Mouse (Mus musculus) heart, embryonic 14.5 days (tissue): ENCODE results near the gene Gm42420. TPM values are rescaled to one million over a fixed set of nuclear protein-coding genes. Genes with fewer than 3 reads are reported as not detected.

ENCODE experiments used
- ATAC-seq: fragments of 200-750 bp; cut with Nextera tagmentation; 2 replicates; pipeline ENCODE4 v1.8.0; 2017; ENCODE audit warnings: low read depth, moderate TSS enrichment; ENCODE audit not compliant: insufficient number of reproducible peaks, insufficient read depth, low FRiP score
- H3K27ac ChIP-seq, 2 experiments: fragments of 200-500 bp in 1 of 2; fragments of 300-500 bp in 1 of 2; sonication (generic) in 1 of 2; replicated peaks in 1 of 2; 2 replicates each; pipeline ENCODE4 v1.5.1; 2012 to 2014; ENCODE audit warnings: low read depth in 2 of 2, low read length in 2 of 2, control low read depth in 1 of 2, mild to moderate bottlenecking in 1 of 2, mixed read lengths in 1 of 2; ENCODE audit not compliant: control insufficient read depth in 1 of 2, insufficient read depth in 1 of 2
- H3K27me3 ChIP-seq: fragments of 300-500 bp; sonication (generic); 2 replicates; pipeline ENCODE4 v1.6.1; 2014; ENCODE audit warnings: mild to moderate bottlenecking, low read length, control low read depth; ENCODE audit not compliant: control insufficient read depth, insufficient read depth
- H3K36me3 ChIP-seq: fragments of 300-500 bp; sonication (generic); 2 replicates; pipeline ENCODE4 v1.6.1; 2014; ENCODE audit warnings: mild to moderate bottlenecking, control low read depth, low read length, mixed read lengths; ENCODE audit not compliant: control insufficient read depth, insufficient read depth
- H3K4me1 ChIP-seq, 2 experiments: fragments of 200-500 bp in 1 of 2; fragments of 300-500 bp in 1 of 2; sonication (generic) in 1 of 2; 2 replicates each; pipeline ENCODE4 v1.6.1; 2012 to 2014; ENCODE audit warnings: low read length in 2 of 2, control low read depth in 1 of 2, mixed read lengths in 1 of 2; ENCODE audit not compliant: control insufficient read depth in 2 of 2, insufficient read depth in 2 of 2
- H3K4me2 ChIP-seq: fragments of 300-500 bp; sonication (generic); 2 replicates; pipeline ENCODE4 v1.6.1; 2014; ENCODE audit warnings: mild to moderate bottlenecking, low read length
- H3K4me3 ChIP-seq, 2 experiments: fragments of 200-500 bp in 1 of 2; fragments of 300-500 bp in 1 of 2; sonication (generic) in 1 of 2; 2 replicates each; pipeline ENCODE4 v1.5.1; 2012 to 2014; ENCODE audit warnings: low read length in 2 of 2, mild to moderate bottlenecking in 2 of 2, control low read depth in 1 of 2, low read depth in 1 of 2, moderate library complexity in 1 of 2; ENCODE audit not compliant: control insufficient read depth in 1 of 2, insufficient read depth in 1 of 2
- H3K9ac ChIP-seq: fragments of 300-500 bp; sonication (generic); 2 replicates; pipeline ENCODE4 v1.6.1; 2014; ENCODE audit warnings: mild to moderate bottlenecking, low read length
- H3K9me3 ChIP-seq: fragments of 300-500 bp; sonication (generic); 2 replicates; pipeline ENCODE4 v1.6.1; 2016; ENCODE audit warnings: low read length, control low read depth; ENCODE audit not compliant: control insufficient read depth
- WGBS: fragments of 180-500 bp; shearing (Covaris S2); extraction: QIAGEN DNeasy Blood & Tissue Kit; methylation state at CpG from one replicate; pipeline ENCODE4 v1.1.7; 2014; 5-methylcytosine and 5-hydroxymethylcytosine counted together
- polyA plus RNA-seq: library from polyadenylated mRNA; unstranded; fragments of >200 nt; fragmentation: Nextera tagmentation; extraction: Ambion mirVana; gene quantifications from 2 replicates; pipeline ENCODE4 v1.2.1, GENCODE M21; 2014

Gene Gm42420
- polyA plus RNA-seq, 1 experiment from 2014 or later = not detected

DNA sequence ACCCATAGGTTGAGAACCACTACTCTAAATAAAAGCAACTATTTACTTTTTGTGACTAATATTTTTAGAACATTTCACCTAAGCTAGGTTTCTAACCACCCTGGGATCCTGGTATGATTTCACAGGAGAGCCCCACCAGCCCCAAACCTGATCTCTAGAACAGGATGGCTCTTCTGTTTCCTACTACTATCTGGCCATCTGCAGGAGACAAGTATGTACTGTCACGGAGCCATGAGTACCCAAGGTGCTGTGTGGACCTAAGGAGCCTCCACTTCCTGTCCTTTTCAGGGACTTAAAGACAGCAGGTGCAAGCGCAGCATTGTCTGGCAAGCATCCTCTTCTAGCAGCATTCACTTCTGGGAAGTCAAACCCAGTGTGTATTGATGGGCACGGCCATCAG lies 16.3 kb downstream of the Gm42420 start:
- H3K9ac ChIP-seq = no peak overlapping the region
- no peak overlapping the region for H3K4me2 ChIP-seq
- no peak for ATAC-seq
- H3K4me1 ChIP-seq = peaks cover 1 to 13% of the 10 kb centered on the region in 2 experiments
- no peaks in the 10 kb centered on the region for H3K9me3 ChIP-seq
- no peaks in the 10 kb centered on the region for H3K27me3 ChIP-seq
- peaks cover 60% of the 10 kb centered on the region for H3K36me3 ChIP-seq
- no peak overlapping the region for H3K27ac ChIP-seq
- 73% methylated on average over 3 of the region's 3 CpGs for WGBS
- no peak overlapping the region for H3K4me3 ChIP-seq

DNA sequence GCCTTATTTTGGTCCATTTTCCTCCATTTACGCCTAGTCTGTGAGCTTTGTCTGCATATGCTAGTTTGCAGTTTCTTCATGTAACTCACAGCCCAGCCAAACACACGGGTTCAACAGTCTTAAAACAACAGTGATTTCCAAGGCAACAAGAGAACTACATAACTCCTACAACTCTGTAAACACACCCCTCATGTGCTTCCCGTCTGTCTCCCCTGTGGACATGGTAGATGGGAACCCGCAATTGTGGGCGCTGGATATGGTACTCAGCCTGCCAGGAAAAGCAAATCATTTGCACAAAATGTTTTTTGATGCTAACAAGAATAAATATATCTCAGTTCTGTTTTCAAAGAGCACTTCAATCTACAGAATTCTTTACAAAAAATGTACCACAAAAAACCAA lies 19.0 kb downstream of the Gm42420 start:
- no peak for ATAC-seq
- Histone ChIP-seq H3K4me3 (no peak overlapping the region), H3K36me3 (peaks cover 39% of the 10 kb centered on the region), H3K27ac (no peak overlapping the region), H3K4me2 (no peak overlapping the region), H3K9ac (no peak overlapping the region), H3K9me3 (no peaks in the 10 kb centered on the region), H3K4me1 (peaks cover 4 to 16% of the 10 kb centered on the region in 2 experiments), H3K27me3 (no peaks in the 10 kb centered on the region)
- WGBS = 87% methylated on average over 5 of the region's 5 CpGs

DNA sequence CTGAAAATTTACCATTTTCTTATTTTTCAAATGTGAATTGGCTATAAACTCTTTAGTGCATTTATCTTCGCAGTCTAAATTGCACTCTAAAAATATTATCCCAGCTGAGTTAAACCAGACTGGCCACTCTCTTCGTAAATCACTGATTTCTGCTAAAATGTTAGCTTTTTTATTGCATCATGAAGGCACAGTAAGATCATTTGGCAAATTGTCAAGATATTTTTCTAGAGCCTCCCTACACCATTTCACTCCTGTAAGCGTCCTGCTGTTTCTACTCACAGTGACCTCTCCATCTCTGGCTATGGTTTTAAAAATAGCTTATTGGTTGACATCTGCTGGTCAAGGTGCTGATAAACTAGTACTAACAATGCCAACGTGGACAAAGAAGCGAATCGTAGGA lies 20.5 kb downstream of the Gm42420 start:
- Histone ChIP-seq H3K4me1 (peaks cover 4 to 16% of the 10 kb centered on the region in 2 experiments), H3K4me2 (peak overlapping the region; percentile 34), H3K36me3 (peaks cover 33% of the 10 kb centered on the region), H3K4me3 (no peak overlapping the region), H3K9me3 (no peaks in the 10 kb centered on the region), H3K27ac (peak overlapping the region in 1 of 2 experiments; percentile 37; a peak in 1 of 4 replicates), H3K27me3 (no peaks in the 10 kb centered on the region), H3K9ac (no peak overlapping the region)
- no peak for ATAC-seq
- 33% methylated on average over 6 of the region's 6 CpGs for WGBS

DNA sequence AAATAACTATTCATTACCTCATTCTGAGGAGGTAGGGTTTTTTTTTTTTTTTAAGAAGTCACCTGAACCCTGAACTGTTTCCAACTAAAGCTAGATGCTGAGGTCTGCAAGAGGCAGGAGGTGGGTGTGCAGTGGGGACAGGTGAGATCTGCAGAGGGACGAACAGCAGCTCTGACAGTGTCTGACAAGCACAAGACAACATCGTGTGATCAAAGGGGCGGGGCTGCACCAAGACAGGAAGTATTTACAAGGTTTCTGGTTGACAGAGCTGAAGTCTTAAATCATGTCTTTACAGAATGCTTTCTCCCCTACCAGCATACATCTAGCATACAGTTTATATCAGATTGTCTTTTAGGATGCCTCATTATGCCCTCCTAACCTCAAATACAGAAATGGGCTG lies 21.3 kb downstream of the Gm42420 start:
- no peak overlapping the region for H3K4me3 ChIP-seq
- H3K36me3 ChIP-seq = peaks cover 32% of the 10 kb centered on the region
- no peak for ATAC-seq
- peaks cover 4 to 16% of the 10 kb centered on the region in 2 experiments for H3K4me1 ChIP-seq
- H3K9ac ChIP-seq = no peak overlapping the region
- no peak overlapping the region for H3K27ac ChIP-seq
- no peaks in the 10 kb centered on the region for H3K27me3 ChIP-seq
- no peak overlapping the region for H3K4me2 ChIP-seq
- H3K9me3 ChIP-seq = no peaks in the 10 kb centered on the region
- 41% methylated on average over 3 of the region's 3 CpGs for WGBS

DNA sequence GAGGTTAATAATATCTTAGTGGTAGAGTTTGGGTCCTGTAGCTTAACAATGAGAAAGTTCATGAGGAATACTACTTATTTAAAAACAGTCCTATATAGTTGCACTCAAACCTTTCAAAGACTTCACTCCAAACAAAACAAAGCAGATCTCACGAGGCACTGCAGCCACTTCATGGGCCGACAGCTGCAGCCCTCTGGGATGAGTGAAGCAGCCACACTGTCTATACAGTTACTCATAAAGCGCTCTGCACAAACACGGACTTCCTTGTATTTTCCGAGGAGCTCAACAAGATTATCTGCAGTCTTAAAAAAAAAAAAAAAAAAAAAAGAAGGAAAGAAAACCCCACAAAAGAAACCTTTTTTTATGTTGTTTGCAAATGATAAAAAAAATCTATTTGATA lies 21.8 kb downstream of the Gm42420 start:
- no peak overlapping the region for H3K27ac ChIP-seq
- H3K36me3 ChIP-seq = peaks cover 32% of the 10 kb centered on the region

DNA sequence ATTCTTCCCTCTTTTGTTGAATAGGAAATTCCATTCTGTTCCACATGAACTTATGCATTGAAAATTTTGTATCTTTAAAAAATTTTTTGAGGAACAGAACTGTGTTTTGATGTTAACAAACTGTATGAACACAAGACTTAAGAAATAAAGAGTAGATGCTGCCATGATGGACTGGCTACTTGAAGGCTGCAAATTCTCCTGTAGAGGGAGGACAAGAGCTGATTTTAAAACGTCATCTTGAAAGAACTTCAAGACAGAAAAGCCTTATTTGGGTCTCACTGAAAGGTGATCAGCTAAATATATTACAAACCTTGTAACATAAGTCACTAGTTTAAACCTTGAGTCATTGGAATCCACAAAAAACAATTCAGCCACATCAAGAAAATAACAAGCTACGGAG lies 24.7 kb downstream of the Gm42420 start:
- no peak overlapping the region for H3K27ac ChIP-seq
- H3K4me2 ChIP-seq = no peak overlapping the region
- H3K27me3 ChIP-seq = no peaks in the 10 kb centered on the region
- H3K4me1 ChIP-seq = peaks cover 4 to 16% of the 10 kb centered on the region in 2 experiments
- no peaks in the 10 kb centered on the region for H3K9me3 ChIP-seq
- H3K4me3 ChIP-seq = no peak overlapping the region
- H3K36me3 ChIP-seq = peaks cover 47% of the 10 kb centered on the region
- 69% methylated on average over 2 of the region's 2 CpGs for WGBS
- ATAC-seq = no peak
- H3K9ac ChIP-seq = no peak overlapping the region

More for the DNA sequence above, 21.8 kb downstream of the Gm42420 start:
- H3K27me3 ChIP-seq = no peaks in the 10 kb centered on the region
- peaks cover 4 to 16% of the 10 kb centered on the region in 2 experiments for H3K4me1 ChIP-seq
- no peak overlapping the region for H3K4me3 ChIP-seq
- ATAC-seq = no peak
- H3K9ac ChIP-seq = no peak overlapping the region
- 43% methylated on average over 5 of the region's 5 CpGs for WGBS
- no peaks in the 10 kb centered on the region for H3K9me3 ChIP-seq
- no peak overlapping the region for H3K4me2 ChIP-seq

DNA sequence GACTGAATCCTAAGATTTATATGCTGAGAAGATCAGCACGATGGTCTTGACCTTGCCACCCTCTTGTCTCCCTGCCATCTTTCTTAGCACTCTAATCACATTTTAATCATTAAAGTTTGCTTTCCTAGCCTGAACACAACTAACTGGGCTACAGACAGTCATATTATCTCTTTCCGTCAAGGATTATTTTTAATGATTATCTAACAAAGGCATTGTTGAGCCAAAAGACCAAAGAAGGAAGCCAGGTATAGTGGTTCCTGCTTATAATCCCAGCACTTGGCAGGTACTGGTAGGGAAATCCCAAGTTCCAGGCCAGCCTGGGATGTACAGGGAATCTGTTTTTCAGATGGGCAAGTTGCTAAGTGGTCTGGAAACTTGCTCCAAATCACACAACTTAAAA lies 25.7 kb downstream of the Gm42420 start:
- no peak for ATAC-seq
- H3K4me2 ChIP-seq = no peak overlapping the region
- peaks cover 52% of the 10 kb centered on the region for H3K36me3 ChIP-seq
- no peak overlapping the region for H3K9ac ChIP-seq
- peaks cover 4 to 8% of the 10 kb centered on the region in 2 experiments for H3K4me1 ChIP-seq
- H3K27ac ChIP-seq = no peak overlapping the region
- H3K27me3 ChIP-seq = no peaks in the 10 kb centered on the region
- WGBS = 94% methylated on average over 2 of the region's 2 CpGs
- no peaks in the 10 kb centered on the region for H3K9me3 ChIP-seq
- no peak overlapping the region for H3K4me3 ChIP-seq
